Mouse (Mus musculus) megakaryocyte, embryonic 14.5 days (primary cell): ENCODE measurements at regions not wholly inside any gene's neighbourhood (a gene's known extent, or its start where the extent isn't known, plus 50 kb on each side); places are given as distances from the start of the nearest gene placed in this dataset.

Experiments
- FLI1 ChIP-seq: IDR thresholded peaks from 2 replicates; pipeline ENCODE4 v1.6.1; 2012; ENCODE audit warnings: low read length, inconsistent platforms, mixed read lengths
- GATA1 ChIP-seq: IDR thresholded peaks from 3 replicates; pipeline ENCODE4 v1.6.1; 2012; ENCODE audit warnings: mixed read lengths, low read length, inconsistent platforms, borderline replicate concordance

DNA sequence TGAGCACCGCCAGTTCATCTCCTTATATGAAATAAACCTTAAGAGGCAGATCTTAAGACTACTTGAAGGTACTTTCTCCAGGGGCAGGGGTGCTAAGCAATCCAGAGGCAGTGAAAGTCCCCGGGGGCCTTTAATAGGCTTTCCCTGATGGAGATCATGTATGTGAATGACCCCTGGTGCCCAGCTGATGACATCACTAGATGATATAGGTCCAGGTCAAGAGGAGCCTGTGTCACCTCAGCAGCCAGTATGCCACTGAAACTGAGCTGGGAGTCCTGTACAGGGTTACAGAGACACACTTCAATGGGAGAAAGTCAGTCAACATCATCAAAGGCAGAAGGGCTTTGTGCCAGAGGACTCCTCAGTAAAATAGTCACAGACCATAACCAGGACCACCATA lies 457.8 kb downstream of the Wdr11 start:
- no peak for TF ChIP-seq GATA1
- no peak for TF ChIP-seq FLI1
